Mouse (Mus musculus) lung, embryonic 15.5 days (tissue): ENCODE results near the gene Olfr850. TPM values are rescaled to one million over a fixed set of nuclear protein-coding genes. Genes with fewer than 3 reads are reported as not detected.

ENCODE experiments used
- ATAC-seq: fragments of 200-750 bp; cut with Nextera tagmentation; 2 replicates; pipeline ENCODE4 v1.8.0; 2017; ENCODE audit warnings: moderate number of reproducible peaks, borderline replicate concordance; ENCODE audit not compliant: low FRiP score, low TSS enrichment; ENCODE audit errors: extremely low read depth
- H3K27ac ChIP-seq: fragments of 300-500 bp; sonication (generic); 2 replicates; pipeline ENCODE4 v1.5.1; 2015; ENCODE audit warnings: moderate library complexity, mild to moderate bottlenecking, inconsistent platforms
- H3K27me3 ChIP-seq: fragments of 300-500 bp; sonication (generic); 2 replicates; pipeline ENCODE4 v1.6.1; 2015; ENCODE audit warnings: inconsistent platforms
- H3K36me3 ChIP-seq: fragments of 300-500 bp; sonication (generic); 2 replicates; pipeline ENCODE4 v1.6.1; 2015; ENCODE audit warnings: inconsistent platforms
- H3K4me1 ChIP-seq: fragments of 300-500 bp; sonication (generic); 2 replicates; pipeline ENCODE4 v1.6.1; 2015; ENCODE audit warnings: inconsistent platforms
- H3K4me2 ChIP-seq: fragments of 300-500 bp; sonication (generic); 2 replicates; pipeline ENCODE4 v1.6.1; 2015; ENCODE audit warnings: inconsistent platforms, mild to moderate bottlenecking, moderate library complexity
- H3K4me3 ChIP-seq: fragments of 300-500 bp; sonication (generic); 2 replicates; pipeline ENCODE4 v1.5.1; 2015; ENCODE audit warnings: mild to moderate bottlenecking, inconsistent platforms
- H3K9ac ChIP-seq: fragments of 300-500 bp; sonication (generic); 2 replicates; pipeline ENCODE4 v1.6.1; 2015; ENCODE audit warnings: inconsistent platforms
- H3K9me3 ChIP-seq: fragments of 300-500 bp; sonication (generic); 2 replicates; pipeline ENCODE4 v1.6.1; 2016; ENCODE audit warnings: inconsistent platforms
- WGBS: fragments of 180-500 bp; shearing (Covaris S2); methylation state at CpG from one replicate; pipeline ENCODE4 v1.1.7; 2015; 5-methylcytosine and 5-hydroxymethylcytosine counted together
- polyA plus RNA-seq: library from polyadenylated mRNA; unstranded; fragments of >200 nt; fragmentation: Nextera tagmentation; extraction: Ambion mirVana; gene quantifications from 2 replicates; pipeline ENCODE4 v1.2.1, GENCODE M21; 2015

Gene Olfr850
- not detected in 2 replicates for polyA plus RNA-seq

DNA sequence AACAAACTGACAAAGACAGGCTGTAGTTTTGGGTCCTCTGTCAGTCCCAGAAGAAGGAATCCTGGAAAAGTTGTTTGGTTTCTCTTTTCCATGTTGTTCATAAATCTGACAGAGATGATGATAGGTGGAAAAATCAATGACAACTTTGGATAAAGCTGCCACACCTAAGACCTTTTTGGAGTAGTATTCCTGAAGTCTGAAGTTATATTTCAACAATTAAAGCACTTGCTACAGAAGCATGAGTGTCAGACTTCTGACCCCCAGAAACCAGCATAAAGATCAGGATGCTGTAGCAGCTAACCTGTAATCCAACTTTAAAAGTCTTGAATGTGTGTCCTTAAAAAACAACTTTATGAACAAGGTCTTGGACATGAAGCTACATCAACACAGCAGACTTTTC, at the start of gene Olfr850:
Olfr850 (minus strand) TSS at position 101 of the 400 bp plus-strand sequence.
- Histone ChIP-seq H3K36me3 (no peaks in the 10 kb centered on the region), H3K9ac (no peak within 1 kb of the TSS), H3K27ac (no peak within 1 kb of the TSS), H3K27me3 (no peaks in the 10 kb centered on the region), H3K9me3 (no peaks in the 10 kb centered on the region), H3K4me3 (no peak within 1 kb of the TSS), H3K4me1 (no peaks in the 10 kb centered on the region), H3K4me2 (no peak within 1 kb of the TSS)
- ATAC-seq = no peak

DNA sequence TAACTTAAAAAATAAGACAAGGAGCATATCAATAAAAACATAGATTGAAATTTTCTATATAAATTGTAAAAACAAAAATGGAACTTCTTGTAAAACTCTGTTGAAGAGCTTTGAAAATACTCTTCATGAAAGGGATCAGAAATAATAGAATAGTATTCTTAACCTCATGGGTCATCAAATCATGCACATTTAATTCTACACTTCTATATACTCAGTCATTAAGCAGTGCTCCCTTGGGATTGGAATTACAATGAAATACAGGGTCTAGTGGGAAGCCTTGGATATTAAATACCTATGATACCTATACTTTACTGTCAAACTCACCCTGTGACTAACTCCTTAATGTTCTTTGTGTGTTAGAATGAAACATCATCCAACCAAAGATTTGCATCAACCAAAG, 14.9 kb upstream of the Olfr850 start, which contains the start of gene Olfr851:
Olfr851 (plus strand) TSS at position 301 of the 400 bp plus-strand sequence.
- Histone ChIP-seq H3K27ac (no peak within 1 kb of the TSS), H3K4me1 (no peaks in the 10 kb centered on the region), H3K36me3 (no peaks in the 10 kb centered on the region), H3K4me3 (no peak within 1 kb of the TSS), H3K4me2 (no peak within 1 kb of the TSS), H3K9me3 (no peaks in the 10 kb centered on the region), H3K27me3 (no peaks in the 10 kb centered on the region), H3K9ac (no peak within 1 kb of the TSS)
- no peak for ATAC-seq

DNA sequence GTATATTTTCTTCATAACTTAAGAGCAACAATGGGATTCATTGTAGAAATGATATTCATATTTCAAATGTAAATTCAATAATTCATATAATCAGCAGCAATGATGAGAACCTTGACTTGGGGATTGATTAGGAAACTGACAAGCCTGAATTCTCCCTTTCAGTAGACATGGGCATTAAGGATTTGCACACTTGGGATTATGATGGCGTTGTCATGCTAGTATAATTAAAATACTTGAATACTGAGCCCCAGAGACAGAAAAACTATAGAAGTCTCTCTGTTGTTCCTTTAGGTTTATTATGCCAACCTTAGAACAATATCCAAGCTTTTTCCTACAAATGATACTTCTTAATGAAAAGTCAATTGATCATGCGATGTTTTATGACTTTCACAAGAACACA, 38.1 kb downstream of the Olfr850 start, which contains the start of gene Olfr849:
Olfr849 (plus strand) TSS at position 301 of the 400 bp plus-strand sequence.
- H3K27ac ChIP-seq = no peak within 1 kb of the TSS
- no peak within 1 kb of the TSS for H3K4me2 ChIP-seq
- no peak within 1 kb of the TSS for H3K4me3 ChIP-seq
- ATAC-seq = no peak
- H3K27me3 ChIP-seq = no peaks in the 10 kb centered on the region
- no peaks in the 10 kb centered on the region for H3K4me1 ChIP-seq
- no peak within 1 kb of the TSS for H3K9ac ChIP-seq
- no peaks in the 10 kb centered on the region; the same call in 1 of the 2 replicates for H3K9me3 ChIP-seq
- H3K36me3 ChIP-seq = no peaks in the 10 kb centered on the region
- 77% methylated on average over 2 of the region's 2 CpGs for WGBS

Other genes starting within 250 kb of the Olfr850 start
- gene Olfr843, start 226.3 kb downstream of the Olfr850 start, polyA plus RNA-seq = not detected in 2 replicates
- gene Olfr844, start 161.9 kb downstream of the Olfr850 start, polyA plus RNA-seq = not detected in 2 replicates
- gene Olfr845, start 141.8 kb downstream of the Olfr850 start, polyA plus RNA-seq = not detected in 2 replicates
- gene Olfr846, start 114.2 kb downstream of the Olfr850 start, polyA plus RNA-seq = not detected in 2 replicates
- not detected in 2 replicates for gene Olfr847, start 99.6 kb downstream of the Olfr850 start, polyA plus RNA-seq
- gene Olfr849, start 38.0 kb downstream of the Olfr850 start, polyA plus RNA-seq = not detected in 2 replicates
- gene Olfr851, start 15.0 kb upstream of the Olfr850 start, polyA plus RNA-seq = not detected in 2 replicates
- gene Olfr853, start 62.8 kb upstream of the Olfr850 start, polyA plus RNA-seq = not detected in 2 replicates
- not detected in 2 replicates for gene Olfr854, start 89.1 kb upstream of the Olfr850 start, polyA plus RNA-seq
- not detected in 2 replicates for gene Olfr855, start 104.4 kb upstream of the Olfr850 start, polyA plus RNA-seq
- gene Zfp317, start 143.9 kb upstream of the Olfr850 start, polyA plus RNA-seq = 26.3 and 27.3 TPM in 2 replicates
- not detected in 2 replicates for gene Olfr857, start 231.2 kb upstream of the Olfr850 start, polyA plus RNA-seq